Mouse (Mus musculus) hindlimb bud, embryonic 11.5 days (tissue): ENCODE data around the gene Olfr45.
"Not testable (repeated sequence)": the region's sequence is repeated elsewhere in the genome, so short reads cannot be mapped to it uniquely, and the experiment has no call there.

Source experiments
- DNase-seq: peaks from one replicate; pipeline ENCODE4 v3.0.0-alpha.2; 2012; ENCODE audit warnings: low read depth, low spot score; ENCODE audit errors: extremely low spot score

Gene Olfr45

GRCm38 (mm10) chr7:140681651-140682050, at the start of gene Olfr45:
Gene Olfr45, plus strand, starts transcription at chr7:140681951.
- no peak for DNase-seq

GRCm38 (mm10) chr7:140646152-140646551, 35.6 kb upstream of the Olfr45 start, which contains the start of gene Olfr53:
Gene Olfr53, plus strand, starts transcription at chr7:140646452.
- DNase-seq: no peak

- DNase-seq: no peak
Observed at GRCm38 (mm10) chr7:140659630-140660029, 22.1 kb upstream of the Olfr45 start, which contains the start of gene Olfr539. Gene Olfr539, plus strand, starts transcription at chr7:140659930.

GRCm38 (mm10) chr7:140670693-140671092, 11.1 kb upstream of the Olfr45 start:
- not testable (repeated sequence) for DNase-seq

- DNase-seq: no peak
Observed at GRCm38 (mm10) chr7:140675863-140676262, 5.9 kb upstream of the Olfr45 start.

- DNase-seq: not testable (repeated sequence)
Observed at GRCm38 (mm10) chr7:140679591-140679990, 2.2 kb upstream of the Olfr45 start.

GRCm38 (mm10) chr7:140696967-140697366, 15.2 kb downstream of the Olfr45 start, which contains the start of gene Olfr541:
Gene Olfr541, plus strand, starts transcription at chr7:140697267.
- DNase-seq: no peak

GRCm38 (mm10) chr7:140706348-140706747, 24.6 kb downstream of the Olfr45 start:
- no peak for DNase-seq

GRCm38 (mm10) chr7:140707536-140708284, 26.0 kb downstream of the Olfr45 start:
- no peak for DNase-seq

- no peak for DNase-seq
Observed at GRCm38 (mm10) chr7:140717155-140718055, 35.7 kb downstream of the Olfr45 start.

GRCm38 (mm10) chr7:140721095-140721494, 39.3 kb downstream of the Olfr45 start:
- DNase-seq: no peak

- DNase-seq: no peak
Observed at GRCm38 (mm10) chr7:140725558-140725957, 43.8 kb downstream of the Olfr45 start.

- DNase-seq: no peak
Observed at GRCm38 (mm10) chr7:140733162-140733561, 51.4 kb downstream of the Olfr45 start.
